Mouse (Mus musculus) T-helper 1 cell (primary cell): ENCODE measurements around the gene Cd274.

Experiments used
- in situ Hi-C: fragments of 300-600 bp; cut with MboI, MseI; formaldehyde crosslinking; loops from one replicate; pipeline ENCODE4 v1.15.1; 2025; ENCODE audit warnings: high pct_unique_total_duplicates

The Cd274 gene

GRCm38 (mm10) chr19:29422013-29422645, 54.9 kb downstream of the Cd274 start:
- in situ Hi-C loops, result no loop called here

GRCm38 (mm10) chr19:29422796-29423195, 55.5 kb downstream of the Cd274 start:
- in situ Hi-C loops, result no loop called here

- in situ Hi-C loops, result no loop called here
Measured at GRCm38 (mm10) chr19:29430516-29430915, 63.3 kb downstream of the Cd274 start.

GRCm38 (mm10) chr19:29430953-29431352, 63.7 kb downstream of the Cd274 start:
- in situ Hi-C loops, result no loop called here

- in situ Hi-C loops, result no loop called here
Measured at GRCm38 (mm10) chr19:29436793-29437479, 69.7 kb downstream of the Cd274 start.
